Mouse (Mus musculus) MEL-GATA-1-ER (cell line): Measurements from ENCODE around the gene Card19.

Source experiments
- DNase-seq: peaks from one replicate; pipeline ENCODE4 v3.0.0-alpha.2; 2012; ENCODE audit warnings: low read depth; ENCODE audit errors: extremely low read depth

Gene Card19

GRCm38 (mm10) chr13:49194811-49195210 is 21.0 kb downstream of the Card19 start:
- DNase-seq, result no peak

GRCm38 (mm10) chr13:49193650-49194049 is 22.2 kb downstream of the Card19 start:
- DNase-seq, result no peak

GRCm38 (mm10) chr13:49192156-49192855 is 23.5 kb downstream of the Card19 start:
- DNase-seq, result no peak

- DNase-seq, result no peak
Observed at GRCm38 (mm10) chr13:49191673-49192035, 24.2 kb downstream of the Card19 start.

GRCm38 (mm10) chr13:49190876-49191672 is 24.8 kb downstream of the Card19 start:
- DNase-seq, result no peak

- DNase-seq, result no peak
Observed at GRCm38 (mm10) chr13:49189970-49190870, 25.6 kb downstream of the Card19 start.

- no peak for DNase-seq
Observed at GRCm38 (mm10) chr13:49188966-49189360, 26.9 kb downstream of the Card19 start.

- DNase-seq, result no peak
Observed at GRCm38 (mm10) chr13:49188219-49188965, 27.4 kb downstream of the Card19 start.

GRCm38 (mm10) chr13:49187288-49188218 is 28.3 kb downstream of the Card19 start, which contains the start of gene Ninj1:
Gene Ninj1 (plus strand): TSS chr13:49187485.
- DNase-seq, result peak; percentile 93

- peak; percentile 64 for DNase-seq
Observed at GRCm38 (mm10) chr13:49186798-49187287, 29.0 kb downstream of the Card19 start.

- no peak for DNase-seq
Observed at GRCm38 (mm10) chr13:49183646-49184045, 32.2 kb downstream of the Card19 start.

GRCm38 (mm10) chr13:49183161-49183560 is 32.7 kb downstream of the Card19 start:
- no peak for DNase-seq

- DNase-seq, result no peak
Observed at GRCm38 (mm10) chr13:49181411-49181984, 34.3 kb downstream of the Card19 start.

- DNase-seq, result peak; percentile 32
Observed at GRCm38 (mm10) chr13:49180691-49181090, 35.1 kb downstream of the Card19 start.

- DNase-seq, result peak; percentile 12
Observed at GRCm38 (mm10) chr13:49180274-49180673, 35.6 kb downstream of the Card19 start.

- DNase-seq, result no peak
Observed at GRCm38 (mm10) chr13:49178839-49179585, 36.8 kb downstream of the Card19 start.

- DNase-seq, result no peak
Observed at GRCm38 (mm10) chr13:49175509-49175908, 40.3 kb downstream of the Card19 start.

- DNase-seq, result peak; percentile 68
Observed at GRCm38 (mm10) chr13:49172971-49173596, 42.8 kb downstream of the Card19 start.
